Comparison of ENCODE assay signal across 10 mouse cellular contexts in genomic region chr1:132375256-132375655, GRCm38 (mm10). TPM values are rescaled to one million over a fixed set of nuclear protein-coding genes. Genes with fewer than 3 reads are reported as not detected.
DNase-seq lines count a peak whose midpoint lies in the region; ATAC-seq and TF ChIP-seq lines count a peak whose summit lies in the region.
"Had no signal": no experiment of that assay in that cellular context is flagged by ENCODE, and none has a peak within 500 bp of the region (broad histone marks: within the 10 kb centered on the region; RNA-seq: fewer than 3 reads in every experiment).

No protein-coding gene starts in this region.

- peak overlapping the region; percentile 73 for H3K27ac ChIP-seq in heart, embryonic 11.5 days (ENCODE audit: low read depth, low read length)
- H3K27ac ChIP-seq in limb, embryonic 10.5 days: peak overlapping the region; percentile 46; the same call in 1 of the 2 replicates
- H3K27ac ChIP-seq in olfactory bulb, adult 2 months (ENCODE audit: insufficient read depth, low read depth, low read length): peak overlapping the region; percentile 57

- TF ChIP-seq POLR2A in olfactory bulb, adult 2 months (IDR thresholded peaks at IDR 0.05; ENCODE audit: insufficient read depth, low read depth, low read length): no peak

- H3K9me3 ChIP-seq in heart, embryonic 11.5 days (replicated peaks; ENCODE audit: control insufficient read depth, low read length): no peaks in the 10 kb centered on the region
- no peaks in the 10 kb centered on the region for H3K9me3 ChIP-seq in limb, embryonic 10.5 days (replicated peaks)

- H3K27me3 ChIP-seq in heart, embryonic 11.5 days (ENCODE audit: control insufficient read depth, insufficient read depth, low read length): no peaks in the 10 kb centered on the region
- no peaks in the 10 kb centered on the region for H3K27me3 ChIP-seq in limb, embryonic 10.5 days (ENCODE audit: low read depth, poor library complexity, severe bottlenecking)

- peak overlapping the region; percentile 43 for H3K4me2 ChIP-seq in heart, embryonic 11.5 days

- peaks cover 4% of the 10 kb centered on the region; the same call in 1 of the 2 replicates for H3K36me3 ChIP-seq in heart, embryonic 11.5 days (ENCODE audit: control insufficient read depth, insufficient read depth, low read length)
- H3K36me3 ChIP-seq in limb, embryonic 10.5 days: peaks cover 79% of the 10 kb centered on the region

- no peak overlapping the region for H3K4me3 ChIP-seq in heart, embryonic 11.5 days (ENCODE audit: low read depth, low read length)
- no peak overlapping the region for H3K4me3 ChIP-seq in limb, embryonic 10.5 days
- H3K4me3 ChIP-seq in olfactory bulb, adult 2 months (ENCODE audit: insufficient read depth, low read depth, low read length): no peak overlapping the region

- WGBS in heart, embryonic 11.5 days (ENCODE audit: insufficient replicate concordance): 38% methylated on average over 4 of the region's 4 CpGs
- WGBS in limb, embryonic 10.5 days: 43% methylated on average over 4 of the region's 4 CpGs
- 9% methylated on average over 4 of the region's 4 CpGs for WGBS in olfactory bulb, adult 2 months

- TF ChIP-seq CTCF in olfactory bulb, adult 2 months (IDR thresholded peaks at IDR 0.05; ENCODE audit: insufficient read depth, low read depth, low read length): no peak

- no peak overlapping the region for H3K9ac ChIP-seq in heart, embryonic 11.5 days (ENCODE audit: low read depth, low read length)

- H3K4me1 ChIP-seq in heart, embryonic 11.5 days (ENCODE audit: control insufficient read depth, insufficient read depth, low read length): peaks cover 68% of the 10 kb centered on the region
- H3K4me1 ChIP-seq in limb, embryonic 10.5 days: peaks cover 42% of the 10 kb centered on the region
- peaks cover 62% of the 10 kb centered on the region for H3K4me1 ChIP-seq in olfactory bulb, adult 2 months (ENCODE audit: control insufficient read depth, insufficient read depth, low read length)

- no peak for DNase-seq in heart, postnatal 4 days
- peak; percentile 35 for DNase-seq in right cerebral cortex, postnatal 25 days
- DNase-seq in right cerebral cortex, postnatal 4 days: no peak
- no peak for DNase-seq in limb, embryonic 10.5 days (ENCODE audit: low spot score)
- no peak for DNase-seq in gastrocnemius, postnatal 4 days (ENCODE audit: low spot score in 2 of 2)
- DNase-seq in thymus, postnatal 4 days: no peak
- DNase-seq: cerebellum, adult 11-12 months; layer of hippocampus, postnatal 36 days had no signal

- ATAC-seq in heart, embryonic 11.5 days (replicated peaks; ENCODE audit: insufficient number of reproducible peaks, low FRiP score, low TSS enrichment): no peak

RNA-seq across cellular contexts. Expression of gene Tmcc2, which starts 15.8 kb away (rescaled TPM):
- 10.4 and 14.6 TPM in 2 replicates for polyA plus RNA-seq in heart, embryonic 11.5 days (2014; fragmentation: Nextera tagmentation; extraction: Ambion mirVana)
- total RNA-seq in heart, postnatal 4 days (2021): 10 to 100 TPM; 17.0 to 17.5 TPM
- 7.6 and 8.0 TPM in 2 replicates for polyA plus RNA-seq in limb, embryonic 10.5 days (2016; fragmentation: Nextera tagmentation; extraction: Ambion mirVana)
- not detected in 2 replicates for polyA plus RNA-seq in olfactory bulb, adult 2 months (2012; ENCODE audit: insufficient read depth, insufficient read length, low replicate concordance, missing spikeins)
- 10 to 100 TPM; 27.0 to 29.6 TPM for total RNA-seq in gastrocnemius, postnatal 4 days (2021)

RNA-seq across cellular contexts. Expression of gene Dstyk, which starts 42.1 kb away (rescaled TPM):
- 11.6 and 11.9 TPM in 2 replicates for polyA plus RNA-seq in heart, embryonic 11.5 days (2014; fragmentation: Nextera tagmentation; extraction: Ambion mirVana)
- 10 to 100 TPM; 16.9 to 17.3 TPM for total RNA-seq in heart, postnatal 4 days (2021)
- 13.3 and 15.9 TPM in 2 replicates for polyA plus RNA-seq in limb, embryonic 10.5 days (2016; fragmentation: Nextera tagmentation; extraction: Ambion mirVana)
- not detected in 2 replicates for polyA plus RNA-seq in olfactory bulb, adult 2 months (2012; ENCODE audit: insufficient read depth, insufficient read length, low replicate concordance, missing spikeins)
- 10 to 100 TPM; 20.9 to 22.0 TPM for total RNA-seq in gastrocnemius, postnatal 4 days (2021)

RNA-seq across cellular contexts. Expression of gene Nuak2, which starts 59.3 kb away (rescaled TPM):
- 2.6 and 3.6 TPM in 2 replicates for polyA plus RNA-seq in heart, embryonic 11.5 days (2014; fragmentation: Nextera tagmentation; extraction: Ambion mirVana)
- total RNA-seq in heart, postnatal 4 days (2021): 1 to 10 TPM; 5.3 to 5.8 TPM
- polyA plus RNA-seq in limb, embryonic 10.5 days (2016; fragmentation: Nextera tagmentation; extraction: Ambion mirVana): 0.84 and 0.92 TPM in 2 replicates
- not detected in 2 replicates for polyA plus RNA-seq in olfactory bulb, adult 2 months (2012; ENCODE audit: insufficient read depth, insufficient read length, low replicate concordance, missing spikeins)
- total RNA-seq in gastrocnemius, postnatal 4 days (2021): 1 to 10 TPM; 2.8 to 2.9 TPM
